Mouse (Mus musculus): ENCODE results near the gene Dzank1. TPM values are rescaled to one million over a fixed set of nuclear protein-coding genes. Genes with fewer than 3 reads are reported as not detected.

Dzank1 gene
- total and polyA plus RNA-seq, 3 experiments, result 0.08 to 0.35 TPM; not detected in 1

- TF ChIP-seq NELFE (IDR thresholded peaks at IDR 0.05; ENCODE audit: low read depth, low read length) (no peak), GABPA (IDR thresholded peaks at IDR 0.05; ENCODE audit: low read depth, low read length) (no peak), MAFK (IDR thresholded peaks at IDR 0.05; ENCODE audit: borderline replicate concordance, low read depth, low read length) (no peak), ELF1 (IDR thresholded peaks at IDR 0.05; ENCODE audit: low read depth, low read length) (no peak), POLR2A (IDR thresholded peaks at IDR 0.05; ENCODE audit: control insufficient read depth in 1 of 2, insufficient read depth in 1 of 2, low read depth in 1 of 2, low read length in 2 of 2, poor library complexity in 1 of 2) (no peak), E2F4 (IDR thresholded peaks at IDR 0.05; ENCODE audit: borderline replicate concordance, low read depth, low read length) (no peak), POLR2AphosphoS5 (IDR thresholded peaks at IDR 0.05; ENCODE audit: borderline replicate concordance, low read depth, low read length) (no peak), CHD1 (IDR thresholded peaks at IDR 0.05; ENCODE audit: low read depth, low read length) (no peak), EP300 (IDR thresholded peaks at IDR 0.05; ENCODE audit: low read depth in 1 of 2, low read length in 2 of 2) (no peak), MAZ (IDR thresholded peaks at IDR 0.05; ENCODE audit: low read depth, low read length) (no peak), ETS1 (IDR thresholded peaks at IDR 0.05; ENCODE audit: low read depth, low read length) (no peak), CTCF (IDR thresholded peaks at IDR 0.05 in 2 of 3, conservative IDR thresholded peaks at IDR 0.05 in 1 of 3; ENCODE audit: control insufficient read depth in 1 of 3, insufficient read depth in 1 of 3, low read depth in 2 of 3, low read length in 3 of 3, poor library complexity in 1 of 3, severe bottlenecking in 1 of 3) (peak; percentile 44 to 75 (median 72)), RCOR1 (IDR thresholded peaks at IDR 0.05; ENCODE audit: low read depth, low read length) (no peak), BHLHE40 (IDR thresholded peaks at IDR 0.05; ENCODE audit: borderline replicate concordance, low read depth, low read length) (no peak)
Observed at GRCm38 (mm10) chr2:144467203-144467602, 60.0 kb downstream of the Dzank1 start (continued).

GRCm38 (mm10) chr2:144465876-144466575 lies 61.2 kb downstream of the Dzank1 start:
- no peak overlapping the region for H3K27ac ChIP-seq (ENCODE audit: control insufficient read depth, low read depth, low read length)
- H3K9me3 ChIP-seq (replicated peaks; ENCODE audit: insufficient read depth, low read length), result no peaks in the 10 kb centered on the region
- DNase-seq (ENCODE audit: low read depth, low spot score), result no peak
- H3K4me3 ChIP-seq (ENCODE audit: control insufficient read depth in 1 of 2, insufficient read depth in 1 of 2, low read depth in 2 of 2, low read length in 2 of 2), result no peak overlapping the region
- no peaks in the 10 kb centered on the region for H3K79me2 ChIP-seq (ENCODE audit: control insufficient read depth, insufficient read depth, low read length, poor library complexity)
- H3K9ac ChIP-seq (ENCODE audit: control insufficient read depth, low read depth, low read length, poor library complexity, severe bottlenecking), result no peak overlapping the region
- no peaks in the 10 kb centered on the region for H3K36me3 ChIP-seq (ENCODE audit: control insufficient read depth in 1 of 2, insufficient read depth in 2 of 2, low read length in 2 of 2)
- TF ChIP-seq TAL1 (IDR thresholded peaks at IDR 0.05; ENCODE audit: low read length), result no peak
- no peak for TF ChIP-seq POLR2AphosphoS2 (IDR thresholded peaks at IDR 0.05; ENCODE audit: low read length)
- TF ChIP-seq RAD21 (IDR thresholded peaks at IDR 0.05; ENCODE audit: low read depth, low read length), result no peak
- no peak for TF ChIP-seq ZKSCAN1 (IDR thresholded peaks at IDR 0.05; ENCODE audit: low read depth, low read length)
- no peak for TF ChIP-seq HCFC1 (IDR thresholded peaks at IDR 0.05; ENCODE audit: low read depth, low read length)
- no peak for TF ChIP-seq MAX (IDR thresholded peaks at IDR 0.05; ENCODE audit: low read length)
- no peak for TF ChIP-seq POLR2A (IDR thresholded peaks at IDR 0.05; ENCODE audit: control insufficient read depth in 1 of 2, insufficient read depth in 1 of 2, low read depth in 1 of 2, low read length in 2 of 2, poor library complexity in 1 of 2)
- no peak for TF ChIP-seq BHLHE40 (IDR thresholded peaks at IDR 0.05; ENCODE audit: borderline replicate concordance, low read depth, low read length)
- TF ChIP-seq KAT2A (conservative IDR thresholded peaks at IDR 0.05; ENCODE audit: low read depth, low read length), result no peak
- peaks cover 0 to 3% of the 10 kb centered on the region in 2 experiments for H3K27me3 ChIP-seq (ENCODE audit: control insufficient read depth in 1 of 2, insufficient read depth in 2 of 2, low read length in 2 of 2)
- no peaks in the 10 kb centered on the region for H3K4me1 ChIP-seq (ENCODE audit: control insufficient read depth in 1 of 2, insufficient read depth in 2 of 2, low read length in 2 of 2)
